Mouse (Mus musculus) brain, embryonic 14.5 days (tissue): ENCODE measurements around the gene Cnmd. TPM values are rescaled to one million over a fixed set of nuclear protein-coding genes. Genes with fewer than 3 reads are reported as not detected.

Experiments
- DNase-seq: peaks from one replicate; pipeline ENCODE4 v3.0.0-alpha.2; 2011; ENCODE audit warnings: low read depth
- CTCF ChIP-seq: fragments of 200-500 bp; IDR thresholded peaks from 2 replicates; pipeline ENCODE4 v1.5.1; 2012; ENCODE audit warnings: inconsistent platforms, mild to moderate bottlenecking, moderate library complexity, borderline replicate concordance; ENCODE audit not compliant: insufficient read depth, insufficient read length; ENCODE audit errors: extremely low read depth
- POLR2A ChIP-seq: fragments of 200-500 bp; IDR thresholded peaks from 2 replicates; pipeline ENCODE4 v1.6.1; 2012; ENCODE audit warnings: mild to moderate bottlenecking, inconsistent platforms, borderline replicate concordance; ENCODE audit not compliant: poor library complexity, insufficient read depth, insufficient read length, severe bottlenecking; ENCODE audit errors: extremely low read depth
- polyA plus RNA-seq: library from polyadenylated mRNA; depleted of rRNA; stranded (reverse); fragments of >200 nt; gene quantifications from 2 replicates; pipeline ENCODE4 v1.2.3, GENCODE M21; 2012

Cnmd gene
- polyA plus RNA-seq, 1 experiment = 2.6 TPM

DNA sequence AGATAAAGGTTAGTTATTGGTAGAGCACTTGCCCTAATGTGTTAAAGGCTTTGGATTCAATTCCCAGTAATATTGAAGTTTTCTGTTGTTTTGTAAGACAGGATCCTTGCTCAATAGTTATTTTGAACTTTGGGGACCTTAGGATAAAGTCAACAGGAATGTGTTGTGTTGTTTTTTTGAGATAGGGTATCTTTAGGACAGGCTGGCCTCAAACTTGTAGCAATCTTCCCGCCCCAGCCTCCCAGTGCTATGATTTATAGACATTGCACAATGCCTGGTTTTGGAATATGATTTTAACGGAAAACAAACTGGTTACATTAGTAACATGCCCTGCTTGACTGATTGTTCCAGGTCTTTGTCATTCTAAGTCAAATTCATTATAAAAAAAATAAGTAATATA, 28.8 kb downstream of the Cnmd start:
- TF ChIP-seq POLR2A = no peak
- no peak for TF ChIP-seq CTCF
- DNase-seq = no peak

DNA sequence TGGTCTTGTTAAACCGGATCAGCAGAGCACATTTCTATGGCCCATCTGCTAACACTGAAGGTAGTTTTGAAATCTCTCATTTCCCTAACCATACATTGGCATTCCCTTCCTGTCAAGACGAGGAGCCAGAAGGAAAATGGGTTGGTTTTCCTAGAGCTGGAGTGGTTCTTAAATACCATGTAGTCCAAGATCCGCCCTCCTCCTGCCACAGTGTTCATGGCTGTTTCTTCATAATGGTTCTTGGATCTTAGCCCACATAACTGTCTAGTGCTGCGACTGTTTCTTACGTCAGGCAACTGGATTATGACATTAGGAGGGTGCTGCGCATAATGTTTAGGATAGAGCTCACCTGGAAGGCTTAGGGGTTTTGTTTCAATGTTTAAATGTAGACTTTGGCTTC, 29.6 kb downstream of the Cnmd start:
- peak; percentile 5 for DNase-seq
- TF ChIP-seq CTCF = no peak

DNA sequence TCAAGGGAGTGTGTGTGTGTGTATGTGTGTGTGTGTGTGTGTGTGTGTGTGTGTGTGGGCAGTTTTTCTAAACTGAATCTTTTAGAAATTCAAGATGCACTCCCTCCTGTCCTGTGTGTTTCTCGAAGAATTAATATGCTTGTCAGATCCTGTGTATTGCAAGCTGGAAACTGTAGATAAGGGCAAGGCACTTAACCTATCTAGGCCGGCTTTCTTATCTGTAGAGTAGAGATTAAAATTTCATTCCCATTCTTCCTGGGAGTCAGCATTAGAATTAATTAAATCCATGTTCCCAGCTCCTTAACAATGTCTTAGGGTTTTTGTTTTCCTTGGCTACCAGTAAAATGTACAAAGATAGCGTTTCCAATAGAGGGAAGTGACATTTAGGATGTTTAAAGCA, 40.8 kb downstream of the Cnmd start:
- DNase-seq = peak; percentile 31

DNA sequence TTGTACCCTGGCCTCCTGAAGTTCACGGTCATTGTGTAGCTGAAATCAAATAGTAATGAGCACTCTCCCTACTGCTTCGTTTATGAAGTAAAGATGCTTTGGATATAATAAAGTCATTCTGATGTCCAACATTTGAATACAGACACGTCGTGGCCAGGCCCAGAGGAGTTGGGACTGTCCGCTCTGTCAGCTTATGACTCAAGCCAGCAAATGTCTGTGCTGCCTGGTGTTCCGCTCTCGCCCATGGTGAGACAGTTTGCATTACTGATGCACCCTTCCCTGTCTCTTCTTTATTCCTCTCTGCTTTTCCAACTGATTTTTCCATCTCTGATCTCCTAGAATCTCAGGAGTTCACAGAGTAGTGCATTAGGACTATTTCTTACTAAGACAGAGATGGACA, 42.2 kb downstream of the Cnmd start:
- no peak for TF ChIP-seq POLR2A
- TF ChIP-seq CTCF = no peak

More for the DNA sequence above, 40.8 kb downstream of the Cnmd start:
- TF ChIP-seq CTCF (no peak), POLR2A (no peak)

DNA sequence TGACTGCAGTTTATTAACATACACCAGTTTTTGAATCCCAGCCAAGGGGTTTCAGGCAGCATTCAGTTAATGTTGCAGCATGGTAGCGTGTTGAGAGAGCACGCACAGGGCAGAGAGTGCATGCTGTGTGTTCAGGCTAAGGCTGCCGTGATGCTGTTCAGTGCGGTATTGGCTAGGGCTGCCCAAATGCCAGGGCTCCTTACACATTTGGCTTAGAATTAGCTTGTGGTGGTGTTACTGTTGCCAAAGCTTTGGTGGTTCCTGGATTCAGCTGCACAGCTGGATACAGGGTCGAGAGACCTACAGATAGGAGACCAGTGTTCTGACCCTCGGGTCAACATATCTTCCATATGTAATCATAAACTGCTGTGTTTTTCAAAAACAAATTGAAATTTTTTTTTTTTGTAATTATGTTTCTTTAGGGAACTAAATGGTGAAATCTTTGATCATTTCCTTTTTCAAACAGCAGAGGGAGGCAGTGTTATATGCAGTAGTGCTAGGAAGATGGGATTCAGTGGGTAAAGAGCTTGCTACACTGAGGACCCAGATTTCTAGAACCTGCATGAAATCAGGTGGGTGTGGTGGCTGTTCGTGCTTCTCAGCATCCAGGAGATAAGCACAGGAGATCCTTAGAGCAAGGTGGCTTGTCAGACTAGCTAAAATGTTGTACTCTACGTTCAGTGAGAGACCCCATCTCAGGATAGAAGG, 44.7 kb downstream of the Cnmd start:
- TF ChIP-seq CTCF (peak; percentile 34; the same call in 1 of the 2 replicates), POLR2A (no peak)
- DNase-seq = peak; percentile 82

More for the DNA sequence above, 42.2 kb downstream of the Cnmd start:
- DNase-seq = no peak

DNA sequence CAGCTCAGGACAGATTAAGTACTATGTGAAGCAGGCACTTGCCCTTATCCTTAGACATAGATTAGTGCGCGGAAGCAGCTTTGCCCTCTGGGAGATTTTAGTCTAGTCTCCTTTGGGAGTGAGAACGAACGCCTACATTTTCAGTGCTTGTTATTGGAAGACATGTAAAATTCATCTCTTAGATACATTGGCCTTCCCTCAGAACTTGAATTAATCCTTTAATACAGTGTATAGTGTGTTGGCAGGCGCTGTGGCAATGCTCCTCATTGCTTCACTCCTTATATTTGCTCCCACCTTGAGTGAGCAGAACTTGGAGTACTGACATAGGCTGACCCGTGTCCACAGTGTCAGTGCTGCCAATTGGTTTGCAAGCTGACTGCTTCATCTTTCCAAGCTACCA, 53.7 kb downstream of the Cnmd start:
- DNase-seq = no peak
- TF ChIP-seq POLR2A (no peak), CTCF (no peak)

DNA sequence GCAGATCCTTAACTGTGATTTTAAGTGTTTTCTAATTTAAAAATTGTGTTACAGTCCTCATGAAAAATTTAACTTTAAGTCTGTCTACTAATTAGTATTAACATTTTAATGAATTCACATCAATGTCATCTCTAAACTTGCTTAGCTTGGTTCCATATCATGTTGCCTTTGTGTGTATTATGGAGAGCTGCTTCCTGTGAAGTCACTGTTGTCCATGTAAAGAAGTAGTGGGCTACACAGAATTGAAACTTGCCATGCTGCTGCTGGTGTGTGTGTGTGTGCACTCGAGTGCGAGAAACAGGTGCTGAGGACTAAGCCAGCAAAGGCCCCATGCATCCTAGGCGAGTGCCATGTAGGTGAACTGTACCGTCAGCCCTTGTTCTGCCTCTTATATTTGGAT, 54.6 kb downstream of the Cnmd start:
- no peak for DNase-seq

DNA sequence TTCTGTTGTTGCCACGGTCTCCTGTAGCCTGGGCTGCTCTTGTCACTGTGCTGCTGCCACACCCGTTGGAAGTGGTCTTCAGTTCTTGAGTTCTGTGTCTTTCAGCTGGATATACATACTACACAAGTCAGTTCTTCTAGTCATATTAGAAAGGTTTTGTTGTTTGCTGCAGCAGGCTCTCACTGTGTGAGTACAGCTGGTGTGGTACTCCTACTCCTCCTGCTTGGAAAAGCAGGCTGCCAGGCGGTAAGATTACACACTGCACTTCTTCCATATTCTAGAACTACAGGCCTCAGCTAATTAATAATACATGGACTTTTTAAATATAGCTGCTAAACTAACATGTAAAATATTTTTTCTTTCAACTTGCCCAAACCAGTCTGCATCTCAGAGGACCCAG, 55.1 kb downstream of the Cnmd start:
- no peak for DNase-seq
- TF ChIP-seq POLR2A (no peak), CTCF (no peak)

More for the DNA sequence above, 54.6 kb downstream of the Cnmd start:
- TF ChIP-seq CTCF (no peak), POLR2A (no peak)

DNA sequence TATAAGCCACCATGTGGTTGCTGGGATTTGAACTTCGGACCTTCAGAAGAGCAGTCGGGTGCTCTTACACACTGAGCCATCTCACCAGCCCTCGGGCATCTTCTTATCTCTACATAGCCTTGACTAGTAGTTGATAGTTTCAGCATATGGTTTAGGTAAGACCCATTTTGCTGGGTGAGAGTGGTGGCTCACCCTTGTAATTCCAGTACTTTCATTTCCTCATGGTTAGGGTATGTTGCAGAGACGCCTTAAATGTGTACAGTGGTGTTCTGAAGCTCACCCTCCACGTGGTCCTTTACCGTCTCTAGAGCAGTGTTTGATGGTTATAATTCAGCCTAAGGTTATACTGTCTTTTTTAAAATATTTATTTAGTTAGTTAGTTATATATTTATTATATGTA, 55.6 kb downstream of the Cnmd start:
- no peak for DNase-seq
- TF ChIP-seq POLR2A = no peak
- TF ChIP-seq CTCF = no peak

DNA sequence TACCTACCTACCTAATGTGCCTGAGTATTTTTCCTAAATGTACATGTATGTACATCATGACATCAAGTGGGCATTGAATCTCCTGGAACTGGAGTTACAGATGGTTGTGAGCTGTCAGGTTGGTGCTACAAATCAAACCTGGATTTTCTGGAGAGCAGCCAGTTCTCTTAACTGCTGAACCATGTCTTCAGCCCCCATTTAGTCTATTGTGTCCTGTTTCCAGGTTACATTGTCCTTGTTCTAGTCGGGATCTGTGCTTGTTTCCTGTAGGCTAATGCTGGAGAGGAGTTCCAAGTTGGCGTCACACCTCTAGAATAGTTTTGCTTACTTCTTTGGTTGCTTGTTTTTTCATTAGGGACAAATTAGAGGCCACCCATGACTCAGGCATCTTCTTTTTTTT, 56.1 kb downstream of the Cnmd start:
- DNase-seq = no peak

DNA sequence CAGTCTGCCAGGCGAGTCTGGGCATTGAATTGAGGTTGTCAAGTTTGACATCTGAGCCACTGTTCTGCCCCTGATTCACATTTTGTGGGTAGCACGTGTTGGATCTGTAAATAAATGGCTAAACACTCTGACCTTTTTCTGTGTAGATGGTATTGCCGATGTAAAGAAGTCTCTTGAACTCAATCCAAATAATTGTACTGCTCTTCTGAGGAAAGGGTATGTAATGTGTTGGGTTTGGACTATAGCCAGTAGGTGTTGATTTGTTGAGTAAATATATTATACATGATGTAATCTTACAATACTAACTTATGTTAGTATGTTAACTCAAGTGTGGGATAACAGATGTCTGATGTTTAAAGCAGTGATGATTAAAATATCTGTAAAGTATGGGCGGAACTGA, 65.4 kb downstream of the Cnmd start:
- DNase-seq = no peak
- TF ChIP-seq CTCF (no peak), POLR2A (no peak)

More for the DNA sequence above, 56.1 kb downstream of the Cnmd start:
- TF ChIP-seq POLR2A (no peak), CTCF (no peak)

DNA sequence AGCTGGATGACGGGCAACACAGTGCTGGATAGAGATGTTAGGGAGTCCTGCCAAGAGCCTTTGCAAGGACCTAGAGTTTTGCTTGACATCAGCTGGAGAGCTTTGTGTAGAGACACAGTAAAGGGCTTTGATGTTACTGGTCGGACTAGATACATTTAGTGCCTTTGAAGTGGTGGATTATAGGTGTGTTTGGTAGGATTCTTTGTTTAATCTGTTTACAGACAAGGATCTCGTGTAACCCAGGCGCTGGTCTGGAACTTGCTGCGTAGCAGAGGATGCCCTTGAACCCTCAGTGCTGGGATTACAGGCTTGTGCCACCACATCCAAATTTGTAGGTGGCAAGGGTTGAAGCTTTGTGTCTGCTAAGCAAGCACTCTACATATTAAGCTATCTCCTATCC, 67.9 kb downstream of the Cnmd start:
- DNase-seq = no peak
- TF ChIP-seq CTCF (no peak), POLR2A (no peak)
